Mouse (Mus musculus) limb, embryonic 10.5 days (tissue): ENCODE data around the gene Vmn1r235. TPM values are rescaled to one million over a fixed set of nuclear protein-coding genes. Genes with fewer than 3 reads are reported as not detected.
A peak's percentile ranks its signal among the peaks of the same experiment; 100 is the strongest.
"Not testable (repeated sequence)": the region's sequence is repeated elsewhere in the genome, so short reads cannot be mapped to it uniquely, and the experiment has no call there.

Source experiments
- DNase-seq: peaks from one replicate; pipeline ENCODE4 v3.0.0-alpha.2; 2017; ENCODE audit warnings: low spot score
- H3K27ac ChIP-seq: fragments of 300-500 bp; sonication (generic); 2 replicates; pipeline ENCODE4 v1.5.1; 2016; ENCODE audit warnings: mild to moderate bottlenecking
- H3K27me3 ChIP-seq: fragments of 300-500 bp; sonication (generic); 2 replicates; pipeline ENCODE4 v1.6.1; 2016; ENCODE audit warnings: low read depth, mild to moderate bottlenecking; ENCODE audit not compliant: poor library complexity, severe bottlenecking
- H3K36me3 ChIP-seq: fragments of 300-500 bp; sonication (generic); 2 replicates; pipeline ENCODE4 v1.6.1; 2016; ENCODE audit warnings: mild to moderate bottlenecking, moderate library complexity
- H3K4me1 ChIP-seq: fragments of 300-500 bp; sonication (generic); 2 replicates; pipeline ENCODE4 v1.6.1; 2016
- H3K4me3 ChIP-seq: fragments of 300-500 bp; sonication (generic); 2 replicates; pipeline ENCODE4 v1.5.1; 2016; ENCODE audit warnings: mild to moderate bottlenecking, moderate library complexity
- H3K9me3 ChIP-seq: fragments of 300-500 bp; sonication (generic); replicated peaks from 2 replicates; pipeline ENCODE4 v1.6.1; 2016; ENCODE audit warnings: mild to moderate bottlenecking
- WGBS: fragments of 180-500 bp; shearing (Covaris S2); methylation state at CpG from one replicate; pipeline ENCODE4 v1.1.7; 2016; 5-methylcytosine and 5-hydroxymethylcytosine counted together
- microRNA-seq: library from miRNA; unstranded; fragments of <30 nt; microRNA quantifications from one replicate; pipeline ENCODE4, GENCODE M21; 2017
- polyA plus RNA-seq: library from polyadenylated mRNA; unstranded; fragments of >200 nt; fragmentation: Nextera tagmentation; extraction: Ambion mirVana; gene quantifications from 2 replicates; pipeline ENCODE4 v1.2.1, GENCODE M21; 2016

Gene Vmn1r235
- polyA plus RNA-seq, result not detected in 2 replicates

DNA sequence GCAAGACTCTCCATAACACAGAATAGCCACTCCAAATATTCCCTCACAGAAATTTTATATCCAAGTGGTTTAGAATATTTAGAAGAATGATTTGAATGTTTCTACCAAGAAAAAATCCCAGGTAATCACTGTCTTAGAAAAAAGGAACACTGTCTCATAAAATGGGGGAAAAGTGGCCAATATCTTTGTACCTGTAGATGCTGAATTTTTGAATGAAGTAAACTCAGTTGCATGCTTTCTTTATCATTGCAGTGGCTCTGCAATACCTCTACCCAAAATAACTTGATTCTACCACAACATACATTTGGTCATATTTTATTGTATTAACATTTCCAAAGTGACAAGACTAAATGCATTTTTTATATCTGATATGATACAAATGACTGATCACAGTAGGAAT is at the start of gene Vmn1r235:
Gene Vmn1r235, plus strand, starts transcription at position 301 of the 400 bp plus-strand sequence.
- Histone ChIP-seq H3K27me3 (no peaks in the 10 kb centered on the region), H3K9me3 (no peaks in the 10 kb centered on the region), H3K4me3 (no peak within 1 kb of the TSS), H3K4me1 (no peaks in the 10 kb centered on the region), H3K27ac (no peak within 1 kb of the TSS), H3K36me3 (no peaks in the 10 kb centered on the region)
- no peak for DNase-seq

DNA sequence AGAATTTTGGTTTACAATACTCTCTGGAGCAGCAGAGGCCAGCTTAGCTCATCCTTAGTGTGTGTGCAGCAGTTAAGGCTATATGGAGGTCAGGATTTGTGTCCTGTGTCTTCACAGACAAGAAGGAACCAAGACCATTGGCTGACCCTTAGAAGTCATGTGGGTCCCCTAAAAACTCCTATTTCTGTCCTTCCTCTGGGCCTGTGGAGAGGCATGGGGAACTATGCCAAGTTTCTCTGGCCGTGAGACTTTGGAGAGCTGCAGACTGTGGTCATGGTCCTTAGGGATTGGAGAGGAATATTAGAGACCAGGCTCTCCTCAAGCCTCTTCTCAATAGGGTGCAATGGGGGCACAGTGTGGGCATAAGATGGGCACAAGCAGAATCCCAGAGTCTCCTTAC is 45.1 kb upstream of the Vmn1r235 start:
- H3K9me3 ChIP-seq, DNase-seq, H3K27me3 ChIP-seq, H3K4me1 ChIP-seq, H3K36me3 ChIP-seq, H3K27ac ChIP-seq, H3K4me3 ChIP-seq: not testable (repeated sequence)
- WGBS, result 91% methylated on average over 1 of the region's 1 CpGs

DNA sequence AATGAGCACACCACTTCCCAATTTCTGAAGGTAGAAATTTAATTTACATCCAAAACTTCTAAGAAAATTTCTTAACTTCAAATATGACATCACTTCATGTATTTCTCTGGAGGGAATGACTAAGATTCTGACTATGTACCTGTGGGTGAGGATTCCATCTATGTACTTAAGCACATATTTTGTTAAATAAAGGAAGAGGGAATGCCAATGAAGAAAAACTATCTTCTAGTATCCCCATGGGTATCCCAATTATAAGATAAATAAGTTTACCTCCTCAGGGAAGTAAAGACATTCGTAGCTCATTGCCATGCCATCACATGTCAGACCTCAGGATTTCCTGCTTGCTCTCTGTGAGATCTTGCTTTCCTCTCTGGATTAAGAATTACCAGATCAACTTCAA is 30.4 kb upstream of the Vmn1r235 start, which contains the start of gene Vmn1r234:
Gene Vmn1r234, plus strand, starts transcription at position 301 of the 400 bp plus-strand sequence.
- DNase-seq, result no peak
- no peaks in the 10 kb centered on the region for H3K36me3 ChIP-seq
- 83% methylated on average over 1 of the region's 1 CpGs for WGBS
- no peaks in the 10 kb centered on the region for H3K27me3 ChIP-seq
- no peaks in the 10 kb centered on the region for H3K4me1 ChIP-seq
- no peak within 1 kb of the TSS for H3K27ac ChIP-seq
- H3K9me3 ChIP-seq, result no peaks in the 10 kb centered on the region
- no peak within 1 kb of the TSS for H3K4me3 ChIP-seq

DNA sequence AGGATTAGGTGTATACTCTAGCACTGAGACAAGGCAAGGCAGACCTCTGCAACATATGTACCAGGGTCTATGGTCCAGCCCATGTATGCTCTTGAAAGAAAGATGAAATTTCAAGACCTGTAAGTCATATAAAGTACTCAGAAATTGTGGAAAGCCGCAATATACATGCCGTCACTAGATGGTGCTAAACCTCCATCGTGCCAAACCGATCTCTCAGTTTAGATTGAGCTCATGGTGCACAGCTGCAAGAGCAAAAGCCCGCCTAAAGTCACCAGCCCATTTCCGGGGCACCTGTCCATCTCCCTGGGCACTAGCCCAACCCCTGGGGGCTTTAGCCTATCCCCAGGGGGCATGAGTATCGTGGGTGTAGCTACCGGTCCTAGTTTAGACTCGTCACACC is 24.6 kb upstream of the Vmn1r235 start:
- no peak overlapping the region for H3K27ac ChIP-seq
- WGBS, result 30% methylated on average over 9 of the region's 9 CpGs
- no peaks in the 10 kb centered on the region for H3K9me3 ChIP-seq
- H3K27me3 ChIP-seq, result no peaks in the 10 kb centered on the region
- no peak overlapping the region for H3K4me3 ChIP-seq
- no peaks in the 10 kb centered on the region for H3K36me3 ChIP-seq
- no peaks in the 10 kb centered on the region for H3K4me1 ChIP-seq
- DNase-seq, result peak; percentile 61

DNA sequence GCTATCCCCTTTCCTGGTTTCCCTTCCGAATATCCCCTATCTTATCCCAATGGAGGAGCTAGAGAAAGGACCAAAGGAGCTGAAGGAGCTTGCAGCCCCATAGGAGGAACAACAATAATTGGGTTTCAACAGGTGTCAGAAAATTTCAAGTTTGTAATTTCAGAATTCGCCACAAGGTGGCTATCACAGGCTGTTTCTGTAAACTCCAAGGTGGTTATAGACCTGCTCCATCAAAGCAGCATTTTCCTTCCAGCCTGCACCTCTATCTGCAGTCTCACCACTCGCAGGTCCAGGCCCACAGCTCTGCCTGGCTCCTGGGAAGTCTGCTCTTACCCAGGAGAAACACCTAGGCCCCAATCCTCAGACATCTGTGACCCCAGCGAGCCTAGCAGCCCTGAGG is 15.9 kb downstream of the Vmn1r235 start:
- Histone ChIP-seq H3K4me3 (no peak overlapping the region), H3K4me1 (no peaks in the 10 kb centered on the region), H3K27me3 (no peaks in the 10 kb centered on the region), H3K27ac (no peak overlapping the region), H3K9me3 (no peaks in the 10 kb centered on the region), H3K36me3 (no peaks in the 10 kb centered on the region)
- 12% methylated on average over 4 of the region's 4 CpGs for WGBS
- DNase-seq, result peak; percentile 31

DNA sequence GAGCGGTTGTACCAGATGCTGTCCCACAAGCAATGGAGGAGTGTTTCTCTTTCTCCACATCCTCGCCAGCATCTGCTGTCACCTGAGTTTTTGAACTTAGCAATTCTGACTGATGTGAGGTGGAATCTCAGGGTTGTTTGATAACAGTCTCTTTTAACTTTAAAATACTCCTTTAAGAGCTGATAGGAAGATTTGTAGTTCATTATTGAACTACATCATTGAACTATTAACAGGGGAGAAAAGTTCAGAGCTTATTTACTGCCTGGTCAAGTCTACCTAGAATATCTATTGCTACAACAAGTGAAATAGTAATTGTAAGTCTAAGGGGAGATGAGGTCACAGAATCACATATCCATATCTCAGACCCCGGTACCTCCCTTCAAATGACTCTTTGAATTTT is 26.4 kb downstream of the Vmn1r235 start, which contains the start of gene Vmn1r236:
Gene Vmn1r236, plus strand, starts transcription at position 301 of the 400 bp plus-strand sequence.
- H3K9me3 ChIP-seq, result no peaks in the 10 kb centered on the region
- DNase-seq, result no peak
- no peak within 1 kb of the TSS for H3K27ac ChIP-seq
- no peak within 1 kb of the TSS for H3K4me3 ChIP-seq
- no peaks in the 10 kb centered on the region for H3K27me3 ChIP-seq
- no peaks in the 10 kb centered on the region for H3K36me3 ChIP-seq
- no peaks in the 10 kb centered on the region for H3K4me1 ChIP-seq
- WGBS, result 86% methylated on average over 3 of the region's 3 CpGs

DNA sequence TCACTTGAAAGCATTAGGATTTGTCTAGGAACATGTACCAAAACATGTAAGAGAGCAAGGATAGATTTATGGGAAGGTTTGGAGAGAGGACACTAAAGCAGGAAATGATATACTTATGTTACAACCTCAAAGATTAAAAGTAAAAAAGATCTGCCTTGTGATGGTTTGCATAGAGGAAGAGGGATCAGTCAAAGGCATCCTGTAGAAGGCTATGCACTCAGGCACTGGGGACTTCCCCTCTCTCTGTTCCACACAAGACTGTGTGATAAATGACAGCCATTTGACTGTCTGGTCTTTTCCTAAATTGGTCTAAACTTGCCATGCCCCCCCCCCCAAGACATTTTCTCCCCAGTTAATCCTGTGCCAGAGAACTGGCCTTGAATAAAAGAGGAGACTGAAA is 28.2 kb downstream of the Vmn1r235 start:
- no peaks in the 10 kb centered on the region for H3K9me3 ChIP-seq
- no peaks in the 10 kb centered on the region for H3K36me3 ChIP-seq
- H3K27ac ChIP-seq, result no peak overlapping the region
- no peaks in the 10 kb centered on the region for H3K27me3 ChIP-seq
- no peak for DNase-seq
- H3K4me3 ChIP-seq, result no peak overlapping the region
- no peaks in the 10 kb centered on the region for H3K4me1 ChIP-seq

DNA sequence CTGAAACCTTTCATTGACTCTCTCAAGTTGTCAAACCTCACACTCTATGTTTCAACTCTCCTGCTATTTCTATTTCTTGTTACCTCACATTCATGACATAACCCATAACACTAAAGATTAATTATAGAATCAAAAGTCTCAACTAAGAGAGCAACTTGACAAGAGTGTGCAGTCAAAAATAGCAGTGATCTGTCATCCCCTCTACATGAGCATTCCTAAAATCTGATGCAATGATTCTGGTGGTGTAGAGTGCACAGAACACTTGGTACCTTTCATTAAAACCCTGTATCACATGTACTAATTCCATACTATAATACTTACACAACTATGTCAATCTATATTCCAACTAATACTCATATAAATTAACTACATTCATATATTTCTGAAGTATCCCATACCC is 33.5 kb downstream of the Vmn1r235 start:
- no peak for DNase-seq
- Histone ChIP-seq H3K4me3 (no peak overlapping the region), H3K36me3 (no peaks in the 10 kb centered on the region), H3K9me3 (no peaks in the 10 kb centered on the region), H3K27ac (no peak overlapping the region), H3K4me1 (no peaks in the 10 kb centered on the region), H3K27me3 (no peaks in the 10 kb centered on the region)

DNA sequence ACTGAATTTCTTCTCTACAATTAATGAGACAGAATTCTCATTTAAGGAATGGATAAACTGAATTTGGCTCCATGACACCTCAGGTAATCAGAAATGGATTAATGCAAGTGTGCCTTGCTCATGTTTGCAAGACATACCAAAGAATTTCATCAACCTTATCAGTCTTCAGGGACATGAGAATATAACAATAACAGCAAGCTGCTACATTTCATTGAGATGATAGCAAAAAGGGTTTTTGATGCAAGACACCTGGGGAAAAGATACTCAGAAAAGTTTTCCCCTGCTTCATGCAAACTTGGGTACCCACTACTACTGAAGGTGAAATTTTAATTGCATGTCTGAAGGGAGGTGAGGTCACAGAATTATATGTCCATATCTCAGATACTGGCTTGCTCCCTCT is 55.4 kb downstream of the Vmn1r235 start, which contains the start of gene Vmn1r237:
Gene Vmn1r237, plus strand, starts transcription at position 301 of the 400 bp plus-strand sequence.
- H3K9me3 ChIP-seq, result no peaks in the 10 kb centered on the region
- H3K27ac ChIP-seq, result no peak within 1 kb of the TSS
- no peaks in the 10 kb centered on the region for H3K36me3 ChIP-seq
- H3K4me1 ChIP-seq, result no peaks in the 10 kb centered on the region
- no peaks in the 10 kb centered on the region for H3K27me3 ChIP-seq
- DNase-seq, result no peak
- no peak within 1 kb of the TSS for H3K4me3 ChIP-seq

Small RNA genes within 50 kb of the gene (microRNA-seq; reads per million reads assigned to microRNA genes)
- gene Gm26384, result not detected

Other genes starting within 250 kb of the Vmn1r235 start
- 15.1 and 19.1 TPM in 2 replicates for gene Zfp160, start 247.5 kb upstream of the Vmn1r235 start, polyA plus RNA-seq
- not detected in 2 replicates for gene Vmn1r234, start 30.3 kb upstream of the Vmn1r235 start, polyA plus RNA-seq
- not detected in 2 replicates for gene Vmn1r236, start 26.5 kb downstream of the Vmn1r235 start, polyA plus RNA-seq
- not detected in 2 replicates for gene Vmn1r237, start 55.5 kb downstream of the Vmn1r235 start, polyA plus RNA-seq
- gene Zfp677, start 127.3 kb downstream of the Vmn1r235 start, polyA plus RNA-seq, result 1.7 and 2.0 TPM in 2 replicates
- 2.7 and 3.4 TPM in 2 replicates for gene Zfp54, start 166.8 kb downstream of the Vmn1r235 start, polyA plus RNA-seq
- gene Zfp51, start 194.0 kb downstream of the Vmn1r235 start, polyA plus RNA-seq, result 12.7 and 15.6 TPM in 2 replicates
- gene Zfp53, start 232.6 kb downstream of the Vmn1r235 start, polyA plus RNA-seq, result 7.2 and 9.2 TPM in 2 replicates